Mouse (Mus musculus) brain, embryonic 14.5 days (tissue): ENCODE data around the gene Dnajc9.

ENCODE experiments used
- CTCF ChIP-seq: fragments of 200-500 bp; IDR thresholded peaks from 2 replicates; pipeline ENCODE4 v1.5.1; 2012; ENCODE audit warnings: inconsistent platforms, mild to moderate bottlenecking, moderate library complexity, borderline replicate concordance; ENCODE audit not compliant: insufficient read depth, insufficient read length; ENCODE audit errors: extremely low read depth
- POLR2A ChIP-seq: fragments of 200-500 bp; IDR thresholded peaks from 2 replicates; pipeline ENCODE4 v1.6.1; 2012; ENCODE audit warnings: mild to moderate bottlenecking, inconsistent platforms, borderline replicate concordance; ENCODE audit not compliant: poor library complexity, insufficient read depth, insufficient read length, severe bottlenecking; ENCODE audit errors: extremely low read depth

DNA sequence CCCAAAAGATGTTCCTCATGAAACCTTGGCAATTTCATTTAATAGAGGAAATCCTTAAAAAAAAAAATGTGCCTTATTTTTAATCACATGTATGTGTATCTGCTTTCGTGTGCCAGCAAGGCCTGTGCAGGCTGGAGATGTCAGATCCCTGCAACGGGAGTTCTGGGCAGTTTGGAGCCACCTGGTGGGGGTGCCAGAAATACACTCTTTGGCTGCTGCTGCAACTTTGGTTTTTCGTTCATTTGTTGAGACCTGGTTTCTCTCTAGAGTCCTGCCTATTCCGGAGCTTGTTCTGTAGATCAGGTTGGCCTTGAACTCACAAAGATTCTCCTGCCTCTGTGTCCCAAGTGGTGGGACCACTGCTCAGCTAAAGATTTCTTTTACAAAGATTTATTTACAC is 10.2 kb upstream of the Dnajc9 start:
- TF ChIP-seq CTCF (peak; percentile 36; the same call in 1 of the 2 replicates), POLR2A (no peak)
